Mouse (Mus musculus) CD8-positive naive resting alpha-beta T cell, adult 2 months (primary cell): ENCODE data around the gene R3hdm2.

Experiments used
- DNase-seq, 2 experiments: peaks; one replicate each; pipeline ENCODE4 v3.0.0; 2022; ENCODE audit warnings: low read depth in 2 of 2, low spot score in 2 of 2

R3hdm2 gene

GRCm38 (mm10) chr10:127420676-127421353, 40.7 kb downstream of the R3hdm2 start:
- no peak for DNase-seq

- no peak for DNase-seq
Measured at GRCm38 (mm10) chr10:127422047-127422446, 41.9 kb downstream of the R3hdm2 start.

GRCm38 (mm10) chr10:127425794-127426193, 45.7 kb downstream of the R3hdm2 start:
- DNase-seq, result no peak

- no peak for DNase-seq
Measured at GRCm38 (mm10) chr10:127426670-127427069, 46.5 kb downstream of the R3hdm2 start.

GRCm38 (mm10) chr10:127427107-127427506, 47.0 kb downstream of the R3hdm2 start:
- DNase-seq, result no peak

- DNase-seq, result no peak
Measured at GRCm38 (mm10) chr10:127427987-127428386, 47.9 kb downstream of the R3hdm2 start.

GRCm38 (mm10) chr10:127429538-127429937, 49.4 kb downstream of the R3hdm2 start:
- no peak for DNase-seq

- no peak for DNase-seq
Measured at GRCm38 (mm10) chr10:127432466-127432865, 52.3 kb downstream of the R3hdm2 start.

GRCm38 (mm10) chr10:127437354-127438113, 57.4 kb downstream of the R3hdm2 start:
- no peak for DNase-seq

- DNase-seq, result no peak
Measured at GRCm38 (mm10) chr10:127453701-127454100, 73.6 kb downstream of the R3hdm2 start.

- DNase-seq, result no peak
Measured at GRCm38 (mm10) chr10:127462411-127463096, 82.4 kb downstream of the R3hdm2 start.

GRCm38 (mm10) chr10:127471281-127471988, 91.3 kb downstream of the R3hdm2 start:
- DNase-seq, result no peak

GRCm38 (mm10) chr10:127472722-127473121, 92.6 kb downstream of the R3hdm2 start:
- DNase-seq, result no peak

- DNase-seq, result no peak
Measured at GRCm38 (mm10) chr10:127475175-127475574, 95.0 kb downstream of the R3hdm2 start.

GRCm38 (mm10) chr10:127476541-127476940, 96.4 kb downstream of the R3hdm2 start:
- no peak for DNase-seq

- DNase-seq, result no peak
Measured at GRCm38 (mm10) chr10:127477301-127477700, 97.2 kb downstream of the R3hdm2 start.

- DNase-seq, result no peak
Measured at GRCm38 (mm10) chr10:127479131-127479530, 99.0 kb downstream of the R3hdm2 start.

GRCm38 (mm10) chr10:127480833-127481813, 101.0 kb downstream of the R3hdm2 start:
- no peak for DNase-seq

GRCm38 (mm10) chr10:127485235-127485634, 105.1 kb downstream of the R3hdm2 start:
- DNase-seq, result no peak

- no peak for DNase-seq
Measured at GRCm38 (mm10) chr10:127488856-127489255, 108.7 kb downstream of the R3hdm2 start.
